Mouse (Mus musculus) hindbrain, embryonic 13.5 days (tissue): ENCODE measurements around the gene Uggt2. TPM values are rescaled to one million over a fixed set of nuclear protein-coding genes. Genes with fewer than 3 reads are reported as not detected.
"Not testable (repeated sequence)": the region's sequence is repeated elsewhere in the genome, so short reads cannot be mapped to it uniquely, and the experiment has no call there.

Experiments
- ATAC-seq: fragments of 200-750 bp; cut with Nextera tagmentation; 2 replicates; pipeline ENCODE4 v1.8.0; 2017; ENCODE audit warnings: moderate TSS enrichment; ENCODE audit not compliant: low FRiP score
- H3K27ac ChIP-seq: fragments of 300-500 bp; sonication (generic); 2 replicates; pipeline ENCODE4 v1.5.1; 2015; ENCODE audit warnings: inconsistent platforms, mild to moderate bottlenecking, moderate library complexity
- H3K27me3 ChIP-seq: fragments of 300-500 bp; sonication (generic); 2 replicates; pipeline ENCODE4 v1.6.1; 2015; ENCODE audit warnings: mild to moderate bottlenecking, inconsistent platforms
- H3K36me3 ChIP-seq: fragments of 300-500 bp; sonication (generic); 2 replicates; pipeline ENCODE4 v1.6.1; 2015; ENCODE audit warnings: mild to moderate bottlenecking, inconsistent platforms
- H3K4me1 ChIP-seq: fragments of 300-500 bp; sonication (generic); replicated peaks from 2 replicates; pipeline ENCODE4 v1.6.1; 2015; ENCODE audit warnings: inconsistent platforms
- H3K4me2 ChIP-seq: fragments of 300-500 bp; sonication (generic); 2 replicates; pipeline ENCODE4 v1.6.1; 2015; ENCODE audit warnings: inconsistent platforms, mild to moderate bottlenecking, moderate library complexity
- H3K4me3 ChIP-seq: fragments of 300-500 bp; sonication (generic); 2 replicates; pipeline ENCODE4 v1.5.1; 2015; ENCODE audit warnings: mild to moderate bottlenecking, inconsistent platforms
- H3K9ac ChIP-seq: fragments of 300-500 bp; sonication (generic); 2 replicates; pipeline ENCODE4 v1.6.1; 2015; ENCODE audit warnings: mild to moderate bottlenecking, inconsistent platforms
- H3K9me3 ChIP-seq: fragments of 300-500 bp; sonication (generic); 2 replicates; pipeline ENCODE4 v1.6.1; 2016; ENCODE audit warnings: inconsistent platforms
- WGBS: fragments of 180-500 bp; shearing (Covaris S2); methylation state at CpG from one replicate; pipeline ENCODE4 v1.1.7; 2015; 5-methylcytosine and 5-hydroxymethylcytosine counted together
- polyA plus RNA-seq: library from polyadenylated mRNA; unstranded; fragments of >200 nt; fragmentation: Nextera tagmentation; extraction: Ambion mirVana; gene quantifications from 2 replicates; pipeline ENCODE4 v1.2.1, GENCODE M21; 2015

The Uggt2 gene
- polyA plus RNA-seq, 1 experiment from 2014 or later, result 18.5 TPM

- Histone ChIP-seq H3K4me2 (0 out of 2 replicates have a peak overlapping the region, but pooled peaks have one; percentile 4), H3K27ac (no peak overlapping the region), H3K36me3 (peaks cover 36% of the 10 kb centered on the region), H3K4me1 (no peaks in the 10 kb centered on the region), H3K4me3 (no peak overlapping the region), H3K9ac (no peak overlapping the region), H3K27me3 (no peaks in the 10 kb centered on the region), H3K9me3 (no peaks in the 10 kb centered on the region)
- ATAC-seq, result peak; percentile 80
- WGBS, result 56% methylated on average over 13 of the region's 13 CpGs
Measured at GRCm38 (mm10) chr14:118987523-118988496, 111.4 kb downstream of the Uggt2 start.

DNA sequence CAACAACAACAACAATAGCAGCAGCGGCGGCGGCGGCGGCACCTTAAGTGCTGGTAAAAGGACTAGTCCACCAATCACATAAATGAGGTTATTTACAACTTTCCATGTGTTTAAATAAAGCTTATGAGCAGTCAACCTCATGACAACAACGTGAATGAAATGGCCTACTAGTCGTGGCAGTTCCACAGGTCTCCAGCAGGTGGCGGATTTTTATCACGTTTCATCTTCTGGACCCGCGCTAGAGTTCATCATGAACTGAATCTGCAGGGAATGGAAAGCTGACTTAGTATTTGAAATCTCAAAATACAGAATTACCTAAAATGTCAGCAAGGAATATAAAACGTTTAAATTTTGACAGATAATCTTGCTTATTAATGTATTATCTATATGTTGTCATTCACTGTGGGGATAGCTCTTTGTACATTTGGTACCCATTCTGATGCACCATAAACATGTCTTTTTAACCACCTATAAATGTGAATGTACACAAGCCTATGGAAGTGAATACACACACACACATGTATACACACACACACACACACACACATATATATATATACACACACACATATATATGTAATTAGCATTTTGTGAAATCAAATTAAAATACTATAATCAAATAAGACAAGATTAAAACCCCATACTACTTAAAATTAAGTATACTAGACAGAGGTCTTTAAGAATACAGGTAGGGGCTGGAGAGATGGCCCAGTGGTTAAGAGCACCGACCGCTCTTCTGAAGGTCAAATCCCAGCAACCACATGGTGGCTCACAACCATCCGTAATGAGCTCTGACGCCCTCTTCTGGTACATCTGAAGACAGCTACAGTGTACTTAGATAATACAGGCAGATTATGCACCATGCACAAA is 112.3 kb downstream of the Uggt2 start:
- no peak overlapping the region for H3K4me2 ChIP-seq
- H3K36me3 ChIP-seq, result peaks cover 32% of the 10 kb centered on the region
- H3K27me3 ChIP-seq, result no peaks in the 10 kb centered on the region
- 40% methylated on average over 16 of the region's 16 CpGs for WGBS
- no peak overlapping the region for H3K4me3 ChIP-seq
- H3K9ac ChIP-seq, result no peak overlapping the region
- H3K27ac ChIP-seq, result no peak overlapping the region
- 0 out of 2 replicates have a peak, but pooled peaks have one; percentile 47 for ATAC-seq
- H3K9me3 ChIP-seq, result no peaks in the 10 kb centered on the region
- no peaks in the 10 kb centered on the region for H3K4me1 ChIP-seq

DNA sequence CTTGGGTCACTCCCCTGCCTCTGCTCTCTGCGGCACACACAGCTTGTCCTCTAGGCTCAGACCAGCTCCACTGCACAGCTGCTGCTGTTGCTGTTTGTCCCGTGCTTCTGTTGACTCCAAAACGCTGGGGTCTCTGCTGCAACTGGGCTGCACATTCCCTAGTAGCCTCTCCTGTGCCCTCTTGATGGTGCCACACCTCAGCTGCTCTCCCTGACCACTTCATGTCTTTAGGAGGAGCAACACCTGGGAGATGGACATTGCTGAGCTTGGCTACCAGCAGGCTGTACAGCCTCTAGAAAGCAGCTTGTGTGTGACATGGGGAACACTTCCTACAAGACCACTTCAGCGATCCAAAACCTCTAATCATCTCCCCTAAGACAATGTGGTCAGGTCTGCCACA is 115.1 kb downstream of the Uggt2 start:
- H3K4me1 ChIP-seq, result no peaks in the 10 kb centered on the region
- WGBS, result 87% methylated on average over 4 of the region's 4 CpGs
- no peaks in the 10 kb centered on the region for H3K9me3 ChIP-seq
- H3K27me3 ChIP-seq, result no peaks in the 10 kb centered on the region
- H3K4me2 ChIP-seq, result no peak overlapping the region
- H3K27ac ChIP-seq, result no peak overlapping the region
- no peak for ATAC-seq
- no peak overlapping the region for H3K4me3 ChIP-seq
- no peak overlapping the region for H3K9ac ChIP-seq
- peaks cover 46% of the 10 kb centered on the region for H3K36me3 ChIP-seq

GRCm38 (mm10) chr14:118983396-118983795 is 115.8 kb downstream of the Uggt2 start:
- Histone ChIP-seq H3K27me3 (no peaks in the 10 kb centered on the region), H3K4me3 (no peak overlapping the region), H3K4me2 (no peak overlapping the region), H3K9me3 (no peaks in the 10 kb centered on the region), H3K9ac (no peak overlapping the region), H3K4me1 (no peaks in the 10 kb centered on the region), H3K27ac (peak overlapping the region; percentile 1; the same call in 1 of the 2 replicates), H3K36me3 (peaks cover 47% of the 10 kb centered on the region)
- ATAC-seq, result no peak

- H3K9ac ChIP-seq, H3K4me3 ChIP-seq, H3K9me3 ChIP-seq, ATAC-seq, H3K4me2 ChIP-seq, H3K4me1 ChIP-seq, H3K27me3 ChIP-seq: not testable (repeated sequence)
- H3K36me3 ChIP-seq, result peaks cover 56% of the 10 kb centered on the region
- 77% methylated on average over 8 of the region's 11 CpGs for WGBS
- peak overlapping the region; percentile 1; the same call in 1 of the 2 replicates for H3K27ac ChIP-seq
Measured at GRCm38 (mm10) chr14:118982429-118983045, 116.7 kb downstream of the Uggt2 start.

DNA sequence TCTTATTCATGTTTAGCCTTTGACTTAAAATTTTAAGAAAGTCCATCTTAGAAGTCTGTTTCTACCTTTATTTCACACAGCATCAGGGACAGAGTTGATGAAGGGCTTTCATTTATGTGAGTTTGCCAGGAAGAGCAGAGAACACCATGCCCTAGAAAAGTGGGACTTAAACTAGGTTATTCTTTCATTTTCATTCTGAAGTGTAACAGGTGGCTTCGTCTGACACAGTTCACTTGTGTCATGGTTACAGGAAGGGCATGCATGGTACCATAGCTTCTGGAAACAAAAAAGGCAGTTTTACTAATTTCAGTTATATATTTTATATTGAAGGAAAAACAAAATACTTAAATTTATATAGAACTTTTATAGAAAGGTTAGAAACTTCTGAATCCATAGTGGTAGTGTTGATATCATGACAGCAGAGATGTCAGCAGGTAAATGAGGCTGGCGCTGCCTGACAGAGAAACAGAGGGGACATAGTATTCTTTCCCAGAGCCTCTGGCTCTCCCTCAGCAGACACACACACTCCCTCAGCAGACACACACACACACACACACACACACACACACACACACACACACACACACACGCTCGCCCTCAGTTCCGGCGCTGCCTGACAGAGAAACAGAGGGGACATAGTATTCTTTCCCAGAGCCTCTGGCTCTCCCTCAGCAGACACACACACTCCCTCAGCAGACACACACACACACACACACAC is 117.4 kb downstream of the Uggt2 start:
- WGBS, result 84% methylated on average over 6 of the region's 6 CpGs
- peaks cover 63% of the 10 kb centered on the region for H3K36me3 ChIP-seq
- not testable (repeated sequence) for ATAC-seq, H3K4me1 ChIP-seq, H3K4me2 ChIP-seq, H3K9me3 ChIP-seq, H3K27me3 ChIP-seq, H3K9ac ChIP-seq, H3K4me3 ChIP-seq, H3K27ac ChIP-seq

DNA sequence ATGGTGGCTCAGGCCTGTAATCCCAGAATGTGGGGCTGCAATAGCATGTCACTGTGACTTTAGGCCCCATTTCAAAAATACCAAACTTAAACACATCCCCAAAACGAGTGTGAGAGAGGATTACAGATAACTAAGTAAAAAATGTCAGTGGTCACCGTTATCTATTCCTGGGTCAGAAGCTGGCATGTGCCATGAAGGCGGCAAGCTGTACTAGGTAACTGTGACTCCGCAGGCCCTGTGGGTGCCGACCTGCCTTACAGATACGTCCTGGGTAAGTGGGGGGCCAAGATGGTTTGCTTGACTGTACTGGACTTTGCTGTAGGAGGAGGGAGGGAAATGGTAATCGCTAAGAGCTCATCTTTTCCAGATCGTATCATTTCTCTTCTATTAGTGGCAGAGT is 118.3 kb downstream of the Uggt2 start:
- H3K27ac ChIP-seq, result no peak overlapping the region
- H3K36me3 ChIP-seq, result peaks cover 71% of the 10 kb centered on the region
- no peak overlapping the region for H3K4me3 ChIP-seq
- no peak overlapping the region for H3K4me2 ChIP-seq
- no peaks in the 10 kb centered on the region for H3K27me3 ChIP-seq
- H3K9me3 ChIP-seq, result no peaks in the 10 kb centered on the region
- H3K9ac ChIP-seq, result no peak overlapping the region
- WGBS, result 89% methylated on average over 8 of the region's 8 CpGs
- ATAC-seq, result no peak
- no peaks in the 10 kb centered on the region for H3K4me1 ChIP-seq

- peaks cover 71% of the 10 kb centered on the region for H3K36me3 ChIP-seq
- H3K27me3 ChIP-seq, result no peaks in the 10 kb centered on the region
- H3K4me3 ChIP-seq, result no peak overlapping the region
- no peak for ATAC-seq
- no peaks in the 10 kb centered on the region for H3K9me3 ChIP-seq
- no peak overlapping the region for H3K9ac ChIP-seq
- H3K4me1 ChIP-seq, result no peaks in the 10 kb centered on the region
- no peak overlapping the region for H3K27ac ChIP-seq
- WGBS, result 77% methylated on average over 5 of the region's 5 CpGs
- H3K4me2 ChIP-seq, result no peak overlapping the region
Measured at GRCm38 (mm10) chr14:118980358-118980757, 118.9 kb downstream of the Uggt2 start.

- ATAC-seq, result no peak
- H3K9me3 ChIP-seq, result no peaks in the 10 kb centered on the region
- peaks cover 73% of the 10 kb centered on the region for H3K36me3 ChIP-seq
- no peaks in the 10 kb centered on the region for H3K4me1 ChIP-seq
- no peak overlapping the region for H3K4me2 ChIP-seq
- no peaks in the 10 kb centered on the region for H3K27me3 ChIP-seq
- H3K9ac ChIP-seq, result no peak overlapping the region
- no peak overlapping the region for H3K4me3 ChIP-seq
- H3K27ac ChIP-seq, result no peak overlapping the region
- WGBS, result 82% methylated on average over 7 of the region's 7 CpGs
Measured at GRCm38 (mm10) chr14:118979571-118980325, 119.5 kb downstream of the Uggt2 start.

- H3K27ac ChIP-seq, result no peak overlapping the region
- H3K27me3 ChIP-seq, result no peaks in the 10 kb centered on the region
- no peak overlapping the region for H3K4me2 ChIP-seq
- no peak overlapping the region for H3K4me3 ChIP-seq
- no peak overlapping the region for H3K9ac ChIP-seq
- no peaks in the 10 kb centered on the region for H3K9me3 ChIP-seq
- no peaks in the 10 kb centered on the region for H3K4me1 ChIP-seq
- WGBS, result 74% methylated on average over 8 of the region's 8 CpGs
- peaks cover 78% of the 10 kb centered on the region for H3K36me3 ChIP-seq
- no peak for ATAC-seq
Measured at GRCm38 (mm10) chr14:118977136-118977816, 122.0 kb downstream of the Uggt2 start.

- Histone ChIP-seq H3K4me2 (no peak overlapping the region), H3K9me3 (no peaks in the 10 kb centered on the region), H3K4me3 (no peak overlapping the region), H3K27ac (no peak overlapping the region), H3K9ac (no peak overlapping the region), H3K4me1 (no peaks in the 10 kb centered on the region), H3K36me3 (peaks cover 89% of the 10 kb centered on the region), H3K27me3 (no peaks in the 10 kb centered on the region)
- WGBS, result 96% methylated on average over 6 of the region's 6 CpGs
- ATAC-seq, result no peak
Measured at GRCm38 (mm10) chr14:118972268-118972667, 127.0 kb downstream of the Uggt2 start.
